Mouse (Mus musculus) neural tube, embryonic 13.5 days (tissue): Measurements from ENCODE around the gene Spcs3. TPM values are rescaled to one million over a fixed set of nuclear protein-coding genes. Genes with fewer than 3 reads are reported as not detected.
A peak's percentile ranks its signal among the peaks of the same experiment; 100 is the strongest.

ENCODE experiments used
- ATAC-seq: fragments of 200-750 bp; cut with Nextera tagmentation; 2 replicates; pipeline ENCODE4 v1.8.0; 2017; ENCODE audit warnings: low read depth, mild to moderate bottlenecking, moderate TSS enrichment, moderate library complexity
- H3K27ac ChIP-seq: fragments of 300-500 bp; sonication (generic); replicated peaks from 2 replicates; pipeline ENCODE4 v1.5.1; 2015; ENCODE audit warnings: moderate library complexity, mild to moderate bottlenecking, inconsistent platforms
- H3K27me3 ChIP-seq: fragments of 300-500 bp; sonication (generic); 2 replicates; pipeline ENCODE4 v1.6.1; 2015; ENCODE audit warnings: mild to moderate bottlenecking, inconsistent platforms
- H3K36me3 ChIP-seq: fragments of 300-500 bp; sonication (generic); 2 replicates; pipeline ENCODE4 v1.6.1; 2015; ENCODE audit warnings: mild to moderate bottlenecking, inconsistent platforms
- H3K4me1 ChIP-seq: fragments of 300-500 bp; sonication (generic); replicated peaks from 2 replicates; pipeline ENCODE4 v1.6.1; 2015; ENCODE audit warnings: inconsistent platforms
- H3K4me2 ChIP-seq: fragments of 300-500 bp; sonication (generic); 2 replicates; pipeline ENCODE4 v1.6.1; 2015; ENCODE audit warnings: inconsistent platforms, mild to moderate bottlenecking, moderate library complexity
- H3K4me3 ChIP-seq: fragments of 300-500 bp; sonication (generic); 2 replicates; pipeline ENCODE4 v1.5.1; 2015; ENCODE audit warnings: mild to moderate bottlenecking, inconsistent platforms
- H3K9ac ChIP-seq: fragments of 300-500 bp; sonication (generic); 2 replicates; pipeline ENCODE4 v1.6.1; 2015; ENCODE audit warnings: moderate library complexity, mild to moderate bottlenecking, inconsistent platforms
- H3K9me3 ChIP-seq: fragments of 300-500 bp; sonication (generic); 2 replicates; pipeline ENCODE4 v1.6.1; 2016; ENCODE audit warnings: inconsistent platforms
- WGBS: fragments of 180-500 bp; shearing (Covaris S2); methylation state at CpG from one replicate; pipeline ENCODE4 v1.1.7; 2015; 5-methylcytosine and 5-hydroxymethylcytosine counted together
- polyA plus RNA-seq: library from polyadenylated mRNA; unstranded; fragments of >200 nt; fragmentation: Nextera tagmentation; extraction: Ambion mirVana; gene quantifications from 2 replicates; pipeline ENCODE4 v1.2.1, GENCODE M21; 2015

Gene Spcs3
- polyA plus RNA-seq, 1 experiment from 2014 or later, result 48.6 TPM

DNA sequence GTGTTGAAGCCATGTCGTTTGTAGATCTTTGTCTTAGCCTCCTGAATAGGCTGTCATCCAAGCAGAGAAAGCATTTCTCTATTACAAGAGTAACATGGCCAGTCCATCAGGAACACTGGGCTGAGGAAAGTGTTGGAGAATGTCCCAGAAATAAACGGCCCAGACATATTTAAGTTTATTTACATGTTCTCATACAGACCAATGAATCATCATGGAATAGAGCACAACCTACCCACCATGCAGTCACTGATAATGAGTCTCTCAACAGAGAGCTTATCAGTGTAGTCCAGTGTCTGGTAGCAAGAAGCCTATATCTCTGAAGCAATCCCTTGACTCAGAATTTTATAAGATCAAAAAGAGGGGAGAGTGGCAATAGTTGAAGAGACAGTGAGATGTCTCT lies 24.7 kb downstream of the Spcs3 start:
- no peak overlapping the region for H3K27ac ChIP-seq
- H3K4me3 ChIP-seq, result no peak overlapping the region
- no peaks in the 10 kb centered on the region for H3K36me3 ChIP-seq
- 0 out of 2 replicates have a peak, but pooled peaks cover 5% of the 10 kb centered on the region for H3K4me1 ChIP-seq
- H3K4me2 ChIP-seq, result no peak overlapping the region
- 69% methylated on average over 2 of the region's 2 CpGs for WGBS
- H3K27me3 ChIP-seq, result no peaks in the 10 kb centered on the region
- no peak overlapping the region for H3K9ac ChIP-seq
- no peak for ATAC-seq
- H3K9me3 ChIP-seq, result no peaks in the 10 kb centered on the region

DNA sequence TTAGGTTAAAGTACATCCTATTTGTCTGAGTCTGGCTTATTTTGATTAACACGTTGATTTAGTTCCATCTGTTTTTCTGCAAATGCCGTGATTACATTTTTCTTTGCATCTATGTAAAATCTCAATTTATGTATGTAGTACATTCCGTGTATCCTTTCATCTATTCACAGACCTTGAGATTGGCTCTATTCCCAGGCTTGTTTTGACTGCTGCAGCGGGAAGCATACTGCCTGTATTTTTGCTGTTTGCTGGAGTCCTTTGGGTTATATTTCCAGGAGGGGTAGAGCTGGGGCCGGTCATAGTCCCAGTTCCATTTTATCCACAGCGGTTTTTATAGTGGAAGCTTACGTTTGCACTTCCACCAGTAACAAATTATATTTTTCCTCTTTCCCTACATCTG lies 26.7 kb downstream of the Spcs3 start:
- no peak for ATAC-seq
- Histone ChIP-seq H3K4me3 (no peak overlapping the region), H3K9ac (no peak overlapping the region), H3K4me2 (no peak overlapping the region), H3K27me3 (no peaks in the 10 kb centered on the region), H3K9me3 (no peaks in the 10 kb centered on the region), H3K36me3 (no peaks in the 10 kb centered on the region), H3K4me1 (0 out of 2 replicates have a peak, but pooled peaks cover 5% of the 10 kb centered on the region), H3K27ac (no peak overlapping the region)
- 76% methylated on average over 7 of the region's 7 CpGs for WGBS

DNA sequence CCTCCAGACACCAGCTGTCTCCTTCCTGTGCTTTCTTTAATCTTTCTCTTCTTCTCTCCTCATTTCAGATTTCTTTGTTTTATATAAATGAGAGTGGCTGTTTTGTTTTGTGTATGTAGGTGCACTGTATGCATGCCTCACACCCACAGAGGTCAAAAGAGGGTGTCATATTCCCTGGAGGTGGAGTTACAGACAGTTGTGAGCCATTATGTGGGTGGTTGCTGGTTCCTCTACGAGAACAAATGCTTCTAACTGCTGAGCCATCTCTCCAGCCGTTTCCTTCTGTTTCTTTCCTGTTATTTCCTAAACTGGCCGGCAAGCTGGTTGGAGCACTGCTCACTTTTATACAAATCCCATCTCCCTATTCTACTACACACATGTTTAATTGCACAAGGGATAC lies 35.9 kb downstream of the Spcs3 start:
- H3K27me3 ChIP-seq, result peaks cover 11% of the 10 kb centered on the region
- 51% methylated on average over 3 of the region's 3 CpGs for WGBS
- H3K36me3 ChIP-seq, result no peaks in the 10 kb centered on the region
- ATAC-seq, result no peak
- no peak overlapping the region for H3K27ac ChIP-seq
- no peaks in the 10 kb centered on the region for H3K9me3 ChIP-seq
- H3K4me3 ChIP-seq, result no peak overlapping the region
- H3K4me2 ChIP-seq, result no peak overlapping the region
- H3K4me1 ChIP-seq, result no peaks in the 10 kb centered on the region
- no peak overlapping the region for H3K9ac ChIP-seq

DNA sequence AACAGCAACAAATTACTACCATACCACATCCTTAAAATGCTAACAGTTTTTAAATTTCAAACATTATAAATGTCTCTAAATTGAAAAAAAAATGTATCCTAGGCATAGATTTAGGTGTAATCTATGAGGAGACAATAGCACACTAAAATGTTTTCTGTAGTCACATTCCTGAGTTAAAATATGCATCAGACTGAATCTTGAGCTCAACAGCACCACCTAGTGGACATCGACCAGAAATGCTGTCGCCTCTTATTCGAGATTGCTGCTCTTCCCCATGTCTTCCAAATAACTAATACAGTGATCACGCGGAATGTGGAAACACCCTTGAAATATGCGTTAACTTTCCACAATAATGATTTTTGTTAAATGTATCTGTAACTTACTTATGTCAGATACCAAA lies 36.7 kb downstream of the Spcs3 start:
- Histone ChIP-seq H3K4me2 (no peak overlapping the region), H3K4me3 (no peak overlapping the region), H3K36me3 (no peaks in the 10 kb centered on the region), H3K9me3 (no peaks in the 10 kb centered on the region), H3K4me1 (no peaks in the 10 kb centered on the region), H3K27me3 (peaks cover 19% of the 10 kb centered on the region), H3K27ac (no peak overlapping the region), H3K9ac (no peak overlapping the region)
- 13% methylated on average over 6 of the region's 6 CpGs for WGBS
- no peak for ATAC-seq

DNA sequence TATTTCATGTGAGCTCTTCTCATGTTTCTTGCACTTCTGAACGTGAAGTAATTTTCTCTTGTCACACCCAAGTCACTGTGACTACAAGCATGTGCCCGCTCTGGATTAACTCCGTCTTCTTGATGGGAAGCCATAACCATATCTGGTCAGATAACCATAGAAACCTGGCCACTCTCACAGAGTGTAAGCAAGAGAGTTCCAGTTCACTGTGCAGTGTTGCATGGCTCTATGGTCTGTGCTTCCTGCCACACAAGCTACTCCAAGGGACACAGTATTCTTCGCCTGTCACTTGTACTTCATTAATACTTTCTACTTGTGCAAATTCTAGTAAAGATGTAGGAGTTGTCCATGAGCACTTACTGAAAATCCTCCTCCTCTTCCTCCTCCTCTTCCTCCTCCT lies 37.9 kb downstream of the Spcs3 start:
- Histone ChIP-seq H3K36me3 (no peaks in the 10 kb centered on the region), H3K4me2 (no peak overlapping the region), H3K27me3 (peaks cover 21% of the 10 kb centered on the region), H3K4me3 (no peak overlapping the region), H3K27ac (no peak overlapping the region), H3K4me1 (no peaks in the 10 kb centered on the region), H3K9me3 (no peaks in the 10 kb centered on the region), H3K9ac (no peak overlapping the region)
- ATAC-seq, result no peak
- 84% methylated on average over 4 of the region's 4 CpGs for WGBS

DNA sequence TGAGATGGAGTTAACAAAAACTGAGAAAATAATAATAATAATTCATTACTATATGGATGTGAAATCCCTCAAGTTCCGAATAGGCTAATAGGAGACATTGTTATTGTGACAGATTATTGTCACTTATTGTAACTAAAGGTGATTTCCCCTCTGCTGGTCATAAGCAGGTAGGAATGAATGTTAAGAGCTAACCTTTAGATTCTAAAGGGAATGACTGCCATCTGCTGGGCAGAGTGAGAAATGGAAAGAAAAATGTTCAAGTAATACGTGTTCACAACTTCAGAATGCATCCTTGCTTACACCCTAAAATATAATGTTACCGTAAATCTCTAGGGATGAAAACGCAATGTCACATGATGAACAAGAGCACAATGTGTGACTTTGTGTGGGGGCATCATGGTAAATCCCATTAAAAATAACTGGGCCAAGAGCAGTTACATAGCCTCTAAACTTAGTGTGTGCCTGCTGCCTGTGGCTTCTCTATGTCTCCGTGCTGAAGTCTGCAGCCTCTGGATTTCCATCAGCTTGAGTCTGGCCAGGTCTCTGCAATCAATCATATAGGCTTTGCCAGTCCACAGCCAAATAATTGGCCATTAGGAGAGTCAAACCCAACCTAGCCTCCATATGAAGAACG lies 38.6 kb downstream of the Spcs3 start:
- WGBS, result 21% methylated on average over 6 of the region's 6 CpGs
- peaks cover 6% of the 10 kb centered on the region; the same call in 1 of the 2 replicates for H3K4me1 ChIP-seq
- H3K9ac ChIP-seq, result no peak overlapping the region
- H3K27ac ChIP-seq, result no peak overlapping the region
- no peak overlapping the region for H3K4me3 ChIP-seq
- H3K27me3 ChIP-seq, result peaks cover 21% of the 10 kb centered on the region
- ATAC-seq, result peak; percentile 49; the same call in 1 of the 2 replicates
- no peaks in the 10 kb centered on the region for H3K36me3 ChIP-seq
- no peaks in the 10 kb centered on the region for H3K9me3 ChIP-seq
- no peak overlapping the region for H3K4me2 ChIP-seq

DNA sequence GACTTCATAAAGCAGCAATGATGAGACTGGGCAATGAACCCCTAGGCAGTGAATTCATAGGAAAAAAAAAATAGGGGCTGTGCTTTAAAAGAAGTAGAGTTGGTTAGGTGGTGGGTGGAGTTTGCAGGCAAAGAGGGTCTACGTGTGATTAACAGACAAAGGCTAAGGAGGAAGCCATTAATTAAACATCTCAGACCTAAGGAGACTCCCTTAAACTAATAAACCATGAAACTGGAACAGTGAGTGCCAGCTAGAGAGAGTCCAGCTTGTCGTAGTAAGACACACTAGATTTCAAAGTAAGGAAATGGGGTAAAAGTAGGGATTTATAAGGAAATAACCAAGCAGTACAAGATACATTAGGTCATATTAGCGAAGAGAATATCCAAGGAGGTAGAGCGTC lies 41.4 kb downstream of the Spcs3 start:
- Histone ChIP-seq H3K9me3 (no peaks in the 10 kb centered on the region), H3K4me3 (no peak overlapping the region), H3K9ac (no peak overlapping the region), H3K4me2 (no peak overlapping the region), H3K4me1 (peaks cover 6% of the 10 kb centered on the region; the same call in 1 of the 2 replicates), H3K27me3 (peaks cover 29% of the 10 kb centered on the region), H3K27ac (no peak overlapping the region), H3K36me3 (no peaks in the 10 kb centered on the region)
- no peak for ATAC-seq
- 64% methylated on average over 4 of the region's 4 CpGs for WGBS

DNA sequence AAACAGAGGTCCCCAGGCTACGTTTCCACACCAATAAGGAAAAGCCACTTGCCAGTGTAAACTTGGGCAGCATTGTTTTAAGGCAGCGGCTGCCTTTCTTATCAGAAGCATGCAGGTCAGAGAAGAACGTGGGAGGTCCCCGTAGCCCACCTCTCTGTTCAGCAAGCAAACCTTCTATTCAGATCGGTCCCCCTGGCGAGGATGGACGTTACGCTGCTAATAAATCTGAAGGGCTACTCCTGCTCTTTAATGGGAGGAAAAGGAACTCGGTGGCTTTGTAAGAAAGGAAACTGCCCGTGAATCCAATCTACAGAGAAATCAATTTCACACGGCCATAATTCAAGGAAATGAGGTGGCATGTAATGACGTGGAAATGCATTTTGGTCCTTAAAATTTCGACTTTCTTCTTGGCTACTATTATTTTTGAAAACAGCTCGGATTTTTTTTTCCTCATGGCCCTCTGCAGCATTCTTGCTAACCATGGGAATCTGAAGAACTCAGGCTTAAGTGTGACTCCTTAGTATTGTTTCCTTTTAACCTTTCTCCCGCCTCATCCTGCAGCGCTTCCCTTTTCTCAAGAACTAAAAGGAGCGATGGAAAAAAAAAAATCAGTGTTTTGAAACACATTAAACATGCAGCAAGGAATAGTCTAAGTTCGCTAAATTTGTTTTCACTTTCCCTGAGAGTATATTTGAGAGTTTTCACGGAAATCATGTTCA lies 43.1 kb downstream of the Spcs3 start:
- ATAC-seq, result no peak
- Histone ChIP-seq H3K36me3 (no peaks in the 10 kb centered on the region), H3K9me3 (no peaks in the 10 kb centered on the region), H3K4me3 (peak overlapping the region; percentile 19), H3K27me3 (peaks cover 25% of the 10 kb centered on the region), H3K4me1 (peaks cover 6% of the 10 kb centered on the region; the same call in 1 of the 2 replicates), H3K4me2 (peak overlapping the region; percentile 50), H3K9ac (peak overlapping the region; percentile 58; the same call in 1 of the 2 replicates), H3K27ac (no peak overlapping the region)
- 14% methylated on average over 19 of the region's 19 CpGs for WGBS

Other genes with a start within 250 kb of the Spcs3 start
- gene Asb5, start 418 bp downstream of the Spcs3 start, polyA plus RNA-seq, result 4.3 and 5.2 TPM in 2 replicates
- gene Spata4, start 70.8 kb upstream of the Spcs3 start, polyA plus RNA-seq, result not detected in 2 replicates